Mouse (Mus musculus) skeletal muscle tissue, postnatal 0 days (tissue): ENCODE results near the gene Olfr1206. TPM values are rescaled to one million over a fixed set of nuclear protein-coding genes. Genes with fewer than 3 reads are reported as not detected.

Experiments
- polyA plus RNA-seq: library from polyadenylated mRNA; unstranded; fragments of >200 nt; fragmentation: Nextera tagmentation; extraction: Ambion mirVana; gene quantifications from 2 replicates; pipeline ENCODE4 v1.2.1, GENCODE M21; 2015

Gene Olfr1206
- not detected in 2 replicates for polyA plus RNA-seq

DNA sequence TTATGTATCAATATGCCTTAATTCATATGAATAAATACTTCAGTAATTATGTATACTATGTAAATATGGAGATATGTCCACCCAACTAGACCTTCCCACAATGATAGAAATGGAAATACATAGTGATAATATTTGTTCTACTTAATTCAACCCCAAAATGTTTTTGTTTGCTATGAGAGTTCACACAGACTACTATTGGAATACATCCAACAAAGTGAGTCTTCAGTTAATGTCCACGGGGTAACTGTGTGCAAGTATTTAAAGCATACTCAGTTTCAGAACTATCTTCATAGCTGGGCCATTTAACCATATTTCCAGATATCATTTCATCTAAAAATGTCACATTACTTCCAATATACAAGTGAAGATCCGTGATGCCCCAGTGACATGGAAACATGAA lies at the start of gene Olfr1206:
TSS of gene Olfr1206 (plus strand) at position 301 of the 400 bp plus-strand sequence.

DNA sequence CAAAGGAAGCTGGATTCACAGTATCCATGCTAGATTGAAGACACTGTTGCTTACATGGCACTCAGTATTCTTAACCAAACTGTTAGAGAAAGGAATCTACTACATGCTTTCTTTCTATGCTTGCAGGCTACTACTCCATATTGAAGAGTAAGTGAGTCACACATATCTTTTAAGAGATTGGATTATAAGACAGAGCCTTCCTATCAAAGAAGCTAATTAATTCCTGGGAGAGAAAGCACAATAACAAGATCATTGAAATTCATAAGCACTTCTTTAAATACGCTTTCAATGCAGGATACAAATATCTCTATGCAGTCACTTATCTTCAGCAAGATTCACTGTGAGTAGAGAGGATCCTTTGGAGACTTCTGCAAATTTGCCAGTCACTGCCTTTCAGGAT lies 48.8 kb upstream of the Olfr1206 start, which contains the start of gene Olfr1202:
TSS of gene Olfr1202 (plus strand) at position 301 of the 400 bp plus-strand sequence.

DNA sequence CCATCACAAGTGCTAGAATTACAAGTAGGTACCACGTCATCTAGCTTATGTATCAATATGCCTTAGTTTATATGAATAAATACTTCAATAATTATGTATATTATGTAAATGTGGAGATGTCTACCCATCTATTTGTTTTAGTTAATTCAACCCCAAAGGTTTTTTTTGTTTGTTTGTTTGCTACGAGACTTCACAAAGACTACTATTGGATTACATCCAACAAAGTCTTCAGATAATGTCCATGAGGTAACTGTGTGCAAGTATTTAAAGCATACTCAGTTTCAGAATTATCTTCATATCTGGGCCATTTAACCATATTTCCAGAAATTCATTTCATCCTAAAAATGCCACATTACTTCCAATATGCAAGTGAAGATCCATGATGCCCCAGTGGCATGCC lies 33.6 kb upstream of the Olfr1206 start, which contains the start of gene Olfr1205:
TSS of gene Olfr1205 (plus strand) at position 301 of the 400 bp plus-strand sequence.

DNA sequence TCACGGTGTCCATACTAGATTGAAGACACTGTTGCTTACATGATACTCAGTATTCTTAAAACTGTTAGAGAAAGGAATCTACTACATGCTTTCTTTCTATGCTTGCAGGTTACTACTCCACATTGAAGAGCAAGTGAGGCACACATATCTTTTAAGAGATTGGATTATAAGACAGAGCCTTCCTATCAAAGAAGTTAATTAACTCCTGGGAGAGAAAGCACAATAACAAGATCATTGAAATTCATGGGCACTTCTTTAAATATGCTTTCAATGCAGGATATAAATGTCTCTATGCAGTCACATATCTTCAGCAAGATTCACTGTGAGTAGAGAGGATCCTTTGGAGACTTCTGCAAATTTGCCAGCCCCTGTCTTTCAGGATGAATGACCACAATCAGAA lies 14.0 kb upstream of the Olfr1206 start, which contains the start of gene Olfr1204:
TSS of gene Olfr1204 (plus strand) at position 301 of the 400 bp plus-strand sequence.

DNA sequence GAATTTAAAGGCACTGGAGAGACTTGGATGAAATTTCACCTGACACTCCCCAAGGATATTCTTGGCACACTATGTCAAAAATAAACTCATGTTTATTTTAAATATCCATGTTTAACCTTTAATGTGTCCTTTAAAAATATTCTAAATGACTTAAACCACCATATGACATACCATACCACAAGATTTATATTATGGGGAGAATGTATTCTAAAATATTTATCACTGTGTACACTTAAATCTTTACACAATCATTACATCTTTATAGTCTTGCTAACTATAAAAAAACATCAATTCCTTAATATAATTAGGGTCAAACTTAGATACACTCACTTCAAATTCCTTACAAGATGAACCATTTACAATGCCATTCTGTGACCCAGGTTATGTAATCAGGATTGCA lies 39.2 kb downstream of the Olfr1206 start, which contains the start of gene Olfr1208:
TSS of gene Olfr1208 (minus strand) at position 101 of the 400 bp plus-strand sequence.

DNA sequence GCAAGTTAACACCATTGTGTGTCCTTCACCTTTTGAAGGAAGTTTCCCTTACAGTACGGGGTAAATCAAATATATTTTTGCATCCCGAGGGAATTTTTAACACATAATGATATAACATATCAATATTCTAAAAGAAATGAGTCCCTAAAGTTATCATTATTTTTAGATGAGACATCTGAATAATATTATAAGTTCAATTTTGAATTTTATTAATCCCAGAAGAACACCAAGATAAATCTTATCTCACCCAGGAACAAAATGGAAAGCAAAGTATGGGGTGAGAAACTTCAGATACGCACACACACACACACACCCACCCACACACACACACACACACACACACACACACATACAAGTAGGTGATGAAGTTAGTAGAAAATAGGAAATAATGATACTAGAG lies 52.0 kb downstream of the Olfr1206 start, which contains the start of gene Olfr1209:
TSS of gene Olfr1209 (minus strand) at position 101 of the 400 bp plus-strand sequence.

Other genes with a start within 250 kb of the Olfr1206 start
- not detected in 2 replicates for gene Olfr1191-ps1, start 222.7 kb upstream of the Olfr1206 start, polyA plus RNA-seq
- not detected in 2 replicates for gene Olfr1192-ps1, start 214.7 kb upstream of the Olfr1206 start, polyA plus RNA-seq
- not detected in 2 replicates for gene Olfr1193, start 187.6 kb upstream of the Olfr1206 start, polyA plus RNA-seq
- not detected in 2 replicates for gene Olfr1195, start 174.0 kb upstream of the Olfr1206 start, polyA plus RNA-seq
- gene Olfr1196, start 158.6 kb upstream of the Olfr1206 start, polyA plus RNA-seq, result not detected in 2 replicates
- gene Olfr1197, start 130.9 kb upstream of the Olfr1206 start, polyA plus RNA-seq, result not detected in 2 replicates
- gene Olfr1198, start 111.9 kb upstream of the Olfr1206 start, polyA plus RNA-seq, result not detected in 2 replicates
- not detected in 2 replicates for gene Olfr1199, start 102.8 kb upstream of the Olfr1206 start, polyA plus RNA-seq
- gene Olfr1200, start 92.7 kb upstream of the Olfr1206 start, polyA plus RNA-seq, result not detected in 2 replicates
- gene Olfr1201, start 70.2 kb upstream of the Olfr1206 start, polyA plus RNA-seq, result not detected in 2 replicates
- gene Olfr1202, start 48.7 kb upstream of the Olfr1206 start, polyA plus RNA-seq, result not detected in 2 replicates
- gene Olfr1205, start 33.5 kb upstream of the Olfr1206 start, polyA plus RNA-seq, result not detected in 2 replicates
- gene Olfr1204, start 13.9 kb upstream of the Olfr1206 start, polyA plus RNA-seq, result not detected in 2 replicates
- gene Olfr1208, start 39.1 kb downstream of the Olfr1206 start, polyA plus RNA-seq, result not detected in 2 replicates
- not detected in 2 replicates for gene Olfr1209, start 51.9 kb downstream of the Olfr1206 start, polyA plus RNA-seq
- gene Olfr1211, start 74.9 kb downstream of the Olfr1206 start, polyA plus RNA-seq, result not detected in 2 replicates
- not detected in 2 replicates for gene Olfr1212, start 90.7 kb downstream of the Olfr1206 start, polyA plus RNA-seq
- gene Gm13762, start 117.0 kb downstream of the Olfr1206 start, polyA plus RNA-seq, result not detected in 2 replicates
- not detected in 2 replicates for gene Olfr1214, start 129.4 kb downstream of the Olfr1206 start, polyA plus RNA-seq
- not detected in 2 replicates for gene Olfr1215, start 143.7 kb downstream of the Olfr1206 start, polyA plus RNA-seq
- gene Olfr1216, start 155.1 kb downstream of the Olfr1206 start, polyA plus RNA-seq, result not detected in 2 replicates
- not detected in 2 replicates for gene Olfr1217, start 168.8 kb downstream of the Olfr1206 start, polyA plus RNA-seq
- gene Olfr1218, start 198.0 kb downstream of the Olfr1206 start, polyA plus RNA-seq, result not detected in 2 replicates
- not detected in 2 replicates for gene Olfr1219, start 220.3 kb downstream of the Olfr1206 start, polyA plus RNA-seq
- gene Olfr1220, start 243.6 kb downstream of the Olfr1206 start, polyA plus RNA-seq, result not detected in 2 replicates